Mouse (Mus musculus) testis, adult 2 months (tissue): ENCODE results near the gene Tex2.

Experiments
- CTCF ChIP-seq: fragments of 200-500 bp; IDR thresholded peaks from 2 replicates; pipeline ENCODE4 v1.5.1; 2012; ENCODE audit warnings: low read depth, mild to moderate bottlenecking, inconsistent platforms, low read length, moderate library complexity; ENCODE audit not compliant: control insufficient read depth, insufficient read depth, insufficient replicate concordance
- POLR2A ChIP-seq: fragments of 200-500 bp; IDR thresholded peaks from 2 replicates; pipeline ENCODE4 v1.6.1; 2012; ENCODE audit warnings: low read depth, mild to moderate bottlenecking, inconsistent platforms, low read length, moderate library complexity; ENCODE audit not compliant: control insufficient read depth

GRCm38 (mm10) chr11:106573476-106574240, 39.6 kb downstream of the Tex2 start:
- no peak for TF ChIP-seq CTCF
- TF ChIP-seq POLR2A, result 0 out of 2 replicates have a peak, but pooled peaks have one; percentile 16
